Mouse (Mus musculus) kidney, adult 8-10 months (tissue): Measurements from ENCODE around the gene Wdr38.
"Not testable (repeated sequence)": the region's sequence is repeated elsewhere in the genome, so short reads cannot be mapped to it uniquely, and the experiment has no call there.

Experiments
- DNase-seq, 2 experiments: peaks; one replicate each; pipeline ENCODE4 v3.0.0; 2022

Gene Wdr38

DNA sequence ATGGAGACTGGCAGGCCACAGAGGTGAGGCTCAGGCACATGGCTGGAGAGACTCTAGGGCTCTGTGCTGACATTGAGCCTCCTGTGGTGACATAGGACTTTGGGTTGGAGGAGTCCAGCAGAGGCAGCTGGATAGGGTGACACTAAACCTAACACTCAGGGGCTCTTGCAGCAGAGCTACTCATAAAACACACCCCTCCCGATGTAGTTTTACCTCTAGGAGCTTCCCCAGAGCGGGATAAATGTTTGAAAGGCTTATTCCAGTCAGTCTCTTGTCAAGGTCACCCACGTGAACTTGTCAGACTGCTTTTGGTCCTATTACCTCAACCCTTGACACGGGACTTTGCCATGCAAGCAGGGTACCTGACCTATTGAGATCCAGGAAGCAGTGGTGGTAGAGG lies 2.1 kb downstream of the Wdr38 start:
- no peak for DNase-seq

DNA sequence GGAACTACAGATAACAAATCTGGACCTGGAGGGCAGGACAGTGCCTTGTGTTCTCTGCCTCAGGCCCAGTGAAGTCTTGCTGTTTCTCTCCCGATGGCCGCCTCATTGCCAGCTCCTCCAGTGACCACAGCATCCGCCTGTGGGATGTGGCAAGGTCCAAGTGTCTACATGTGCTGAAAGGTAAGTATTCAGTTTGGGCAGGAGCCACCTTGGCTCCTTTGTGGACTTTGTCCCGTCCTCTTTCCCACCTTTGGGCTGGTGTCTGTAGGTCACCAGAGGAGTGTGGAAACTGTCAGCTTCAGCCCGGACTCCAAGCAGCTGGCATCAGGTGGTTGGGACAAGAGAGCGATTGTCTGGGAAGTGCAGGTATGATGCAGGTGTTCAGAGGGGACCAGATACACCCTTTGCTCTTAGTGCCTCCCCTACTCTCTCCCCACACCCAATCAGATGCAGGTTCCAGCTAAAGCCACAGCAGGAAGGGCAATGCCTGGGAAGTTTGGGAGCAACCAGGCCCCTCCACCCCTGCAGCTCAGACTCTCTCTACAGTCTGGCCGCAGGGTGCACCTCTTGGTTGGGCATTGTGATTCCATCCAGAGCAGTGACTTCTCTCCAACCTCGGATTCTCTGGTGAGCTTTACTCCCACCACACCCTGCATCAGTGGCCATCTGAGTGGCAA lies 2.8 kb downstream of the Wdr38 start:
- DNase-seq = peak; percentile 58 to 60

DNA sequence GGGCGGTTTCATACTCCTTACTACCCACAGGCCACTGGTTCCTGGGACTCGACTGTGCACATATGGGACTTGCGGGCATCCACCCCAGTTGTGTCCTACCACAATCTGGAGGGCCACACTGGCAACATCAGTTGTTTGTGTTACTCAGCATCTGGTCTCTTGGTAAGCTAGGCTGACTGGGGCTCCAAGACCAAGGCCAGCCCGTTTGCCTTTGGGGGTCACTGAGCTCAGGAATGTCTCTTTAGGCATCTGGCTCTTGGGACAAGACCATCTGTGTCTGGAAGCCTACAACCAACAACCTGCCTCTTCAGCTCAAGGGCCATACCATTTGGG lies 3.3 kb downstream of the Wdr38 start:
- no peak for DNase-seq

DNA sequence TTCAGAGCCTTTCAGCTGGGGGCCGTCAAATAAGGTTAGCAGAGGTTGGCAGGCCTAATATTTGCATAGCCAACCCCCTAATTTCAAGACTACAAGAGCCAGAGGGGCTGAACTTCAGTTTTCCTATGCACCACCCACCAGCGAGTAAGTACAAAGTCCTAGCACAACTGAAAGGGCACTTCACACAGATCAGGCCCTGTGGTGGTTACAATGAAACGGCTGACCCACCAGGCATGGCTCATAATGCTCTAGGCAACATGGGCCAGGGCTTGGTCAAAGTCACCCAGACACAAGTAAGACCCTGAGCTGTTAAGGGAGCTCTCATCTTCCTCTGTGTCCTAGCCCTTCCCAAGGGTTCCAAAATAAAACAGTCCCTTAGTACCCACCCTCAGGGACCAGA lies 4.6 kb downstream of the Wdr38 start:
- peak in 1 of 2 experiments; percentile 37 for DNase-seq

DNA sequence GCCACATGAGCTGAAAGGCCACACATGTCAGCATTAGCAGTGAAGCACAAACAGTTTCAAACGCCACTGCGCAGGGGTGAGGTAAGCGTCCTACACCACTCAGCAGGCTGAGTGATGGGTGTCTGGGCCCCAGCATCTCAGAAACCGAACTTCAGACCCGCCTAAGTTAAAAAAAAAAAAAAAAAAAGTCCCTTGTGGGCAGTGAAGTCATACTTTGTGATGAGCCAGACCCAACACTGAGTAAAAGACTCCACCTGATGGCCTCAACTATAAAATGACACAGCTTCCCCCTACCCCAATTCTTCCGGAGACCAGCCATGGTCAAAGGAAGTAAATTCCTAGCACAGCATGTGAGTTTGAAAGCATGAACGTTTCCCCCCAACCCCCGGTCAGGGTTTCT lies 5.8 kb downstream of the Wdr38 start:
- DNase-seq = no peak

DNA sequence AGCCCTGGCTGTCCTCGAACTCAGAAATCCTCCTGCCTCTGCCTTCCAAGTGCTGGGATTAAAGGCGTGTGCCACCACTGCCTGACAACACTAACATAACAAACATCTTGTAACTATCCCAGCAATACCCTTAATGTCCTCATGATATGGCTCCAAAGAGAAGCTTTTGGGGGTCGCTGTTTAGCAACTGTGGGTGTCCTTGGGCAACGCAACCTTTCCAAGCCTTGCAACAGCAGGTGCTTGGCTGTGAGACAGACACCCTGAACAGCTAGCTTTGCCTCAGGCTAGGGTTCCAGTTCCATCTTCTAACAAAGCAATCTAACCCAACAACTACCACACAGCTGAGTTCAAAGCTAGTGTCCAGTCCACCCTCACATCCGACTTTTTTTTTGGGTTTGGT lies 6.2 kb downstream of the Wdr38 start:
- no peak for DNase-seq

DNA sequence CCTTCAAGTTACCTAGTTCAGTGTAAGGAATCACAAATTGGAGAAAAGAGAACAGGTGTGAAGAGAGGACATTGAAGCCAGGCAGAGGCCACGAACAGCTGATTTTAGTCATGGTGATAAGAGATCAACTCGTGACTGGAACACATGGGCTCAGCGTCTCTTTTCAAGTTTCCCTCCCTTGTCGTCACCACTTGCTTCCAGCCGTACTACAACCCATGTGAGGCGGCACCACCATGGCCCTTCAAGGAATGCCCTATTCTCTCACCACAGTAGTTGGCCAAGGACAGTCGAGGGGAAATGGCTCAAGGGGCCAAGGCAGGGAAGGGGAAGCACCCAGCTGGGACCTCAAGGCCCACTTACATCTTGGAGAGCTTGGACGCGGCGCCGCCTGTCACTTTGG lies 7.1 kb downstream of the Wdr38 start:
- peak in 1 of 2 experiments; percentile 28 for DNase-seq

DNA sequence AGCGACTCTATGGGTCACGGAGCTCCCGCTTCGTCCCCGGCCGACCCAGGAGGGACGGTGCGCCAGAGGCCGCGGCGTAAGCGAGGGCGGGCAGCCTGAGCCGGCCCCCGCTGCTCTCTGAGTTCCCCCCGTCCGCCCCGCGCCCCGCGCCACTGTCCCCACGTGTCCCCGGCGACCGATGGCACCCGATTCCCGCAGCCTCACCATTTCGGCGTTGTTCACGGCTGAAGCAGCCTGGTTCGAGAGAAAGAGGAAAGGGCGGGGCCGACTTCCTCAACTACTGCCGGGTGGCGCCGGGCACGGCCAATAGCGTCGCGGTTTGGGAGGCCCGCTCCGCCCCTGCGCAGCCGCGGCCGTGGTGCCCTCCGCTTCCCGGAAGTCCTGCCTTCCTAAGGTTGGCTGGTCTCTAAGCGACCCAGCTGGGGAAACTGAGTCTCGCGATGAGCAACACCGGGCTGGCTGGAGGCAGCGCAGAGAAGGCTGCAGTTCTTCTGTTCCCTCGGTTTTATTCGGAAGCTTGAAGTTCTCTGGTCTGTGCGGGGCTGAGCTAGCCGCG lies 7.7 kb downstream of the Wdr38 start, which contains the start of gene Arpc5l:
Arpc5l (plus strand) TSS at position 469 of the 556 bp plus-strand sequence.
- DNase-seq = peak; percentile 89 to 92

DNA sequence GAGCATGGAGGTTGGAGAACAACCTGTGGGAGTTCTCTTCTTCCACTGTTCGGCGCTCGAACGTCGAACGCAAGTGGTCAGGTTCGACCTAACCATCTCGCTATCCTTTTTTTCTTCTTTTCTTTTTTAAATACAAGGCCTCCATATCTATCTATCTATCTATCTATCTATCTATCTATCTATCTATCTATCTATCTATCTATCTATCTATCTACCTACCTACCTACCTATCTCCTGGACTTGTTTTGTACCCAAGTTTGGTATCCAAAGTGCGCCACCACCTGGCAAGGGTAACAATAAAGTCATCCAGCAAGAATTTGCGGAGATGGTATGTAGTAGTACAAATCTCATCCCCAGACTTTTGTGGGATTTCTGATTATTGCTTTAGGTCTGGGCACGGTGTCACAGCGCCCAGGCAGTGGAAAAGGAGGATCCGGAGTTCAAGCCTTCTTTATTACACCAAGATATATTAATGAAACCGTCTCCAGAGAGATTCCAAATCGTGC lies 8.4 kb downstream of the Wdr38 start, which contains the start of gene Rpl35:
Rpl35 (minus strand) TSS at position 51 of the 506 bp plus-strand sequence.
- DNase-seq = peak in 1 of 2 experiments; percentile 71

DNA sequence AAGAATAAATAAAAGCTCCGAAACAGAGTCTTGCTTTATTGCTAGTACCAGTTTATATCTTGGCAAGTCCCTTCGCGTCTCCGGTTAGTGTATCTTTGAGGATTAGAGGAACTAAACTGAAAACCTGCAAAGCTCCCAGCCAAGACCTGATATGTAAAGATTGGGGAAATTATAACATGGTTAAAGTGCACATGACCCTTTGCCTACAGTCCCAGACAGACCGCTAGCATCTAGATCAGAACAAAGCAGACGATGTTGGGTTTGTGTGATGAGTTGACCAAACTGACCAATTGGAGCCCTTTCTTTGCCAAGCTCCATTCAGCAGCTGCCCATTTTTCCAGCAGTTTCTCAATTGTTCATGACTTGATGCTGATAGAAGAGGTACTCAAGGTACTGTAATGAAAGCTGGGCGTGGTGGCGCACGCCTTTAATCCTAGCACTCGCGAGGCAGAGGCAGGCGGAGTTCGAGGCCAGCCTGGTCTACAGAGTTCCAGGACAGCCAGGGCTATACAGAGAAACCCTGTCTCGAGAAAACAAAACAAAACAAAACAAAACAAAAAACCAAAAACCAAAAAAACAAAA lies 9.0 kb downstream of the Wdr38 start:
- DNase-seq = no peak

DNA sequence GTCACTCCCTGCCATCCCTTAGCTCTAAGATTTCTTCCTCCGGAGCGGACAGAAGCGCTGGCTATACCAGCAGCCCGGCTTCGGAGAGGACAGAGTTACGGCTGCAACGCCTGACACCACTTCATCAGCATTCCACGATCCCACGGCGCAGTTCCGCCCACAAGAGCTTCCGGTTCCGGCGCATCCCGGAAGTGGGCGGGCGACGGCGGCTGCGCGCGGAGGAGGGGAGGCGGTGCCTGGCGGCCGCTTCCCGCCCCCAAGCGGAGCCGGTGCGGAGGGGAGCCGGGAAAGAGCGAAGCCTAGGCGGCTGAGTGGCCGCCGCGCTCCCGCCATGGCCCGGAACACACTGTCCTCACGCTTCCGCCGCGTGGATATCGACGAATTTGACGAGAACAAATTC lies 10.6 kb downstream of the Wdr38 start:
- peak; percentile 91 to 94 for DNase-seq

DNA sequence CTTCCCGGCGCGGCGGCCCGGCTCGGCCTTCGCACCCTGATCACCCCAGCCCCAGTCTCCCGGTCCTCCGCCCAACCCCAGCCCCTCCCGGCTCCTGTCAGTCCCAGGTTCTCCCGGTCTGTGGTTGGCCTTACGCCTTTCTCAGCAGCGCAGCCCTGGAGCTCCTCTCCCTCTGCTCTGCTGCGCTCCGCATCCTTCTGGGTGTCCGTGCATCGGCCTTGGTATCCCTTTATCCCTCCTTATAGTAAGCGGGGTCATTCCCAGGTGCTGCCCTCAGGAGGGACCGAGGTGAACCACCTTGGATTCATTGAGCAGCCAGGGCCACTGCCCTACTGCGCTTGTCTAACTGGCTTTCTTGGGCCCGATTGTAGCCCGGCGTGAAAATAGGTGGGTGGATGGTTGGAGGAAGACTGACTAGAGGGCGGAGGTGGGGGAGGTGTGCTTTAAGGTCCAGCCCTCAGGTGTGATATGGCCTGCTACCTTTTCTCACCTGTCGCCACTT lies 11.1 kb downstream of the Wdr38 start:
- no peak for DNase-seq

DNA sequence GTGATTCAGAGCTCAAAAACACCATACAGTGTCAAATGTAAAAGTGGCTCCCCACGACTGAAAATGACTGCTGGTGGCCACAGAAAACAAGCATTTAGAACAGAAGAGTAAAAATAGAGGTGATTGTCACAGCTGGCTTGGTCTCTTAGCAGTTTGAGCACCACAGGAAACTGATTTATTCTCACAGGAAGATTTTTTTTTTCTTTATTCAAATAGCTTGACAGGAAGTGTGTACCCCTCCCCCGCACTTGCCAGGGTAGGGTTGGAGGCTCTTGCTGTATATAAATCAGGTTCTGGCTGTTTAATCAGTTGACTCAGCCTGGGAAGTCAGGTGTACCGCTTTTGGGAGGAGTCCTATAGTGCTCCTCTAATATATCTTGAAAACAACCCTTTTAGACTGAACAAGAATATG lies 11.7 kb downstream of the Wdr38 start:
- DNase-seq = peak in 1 of 2 experiments; percentile 23

DNA sequence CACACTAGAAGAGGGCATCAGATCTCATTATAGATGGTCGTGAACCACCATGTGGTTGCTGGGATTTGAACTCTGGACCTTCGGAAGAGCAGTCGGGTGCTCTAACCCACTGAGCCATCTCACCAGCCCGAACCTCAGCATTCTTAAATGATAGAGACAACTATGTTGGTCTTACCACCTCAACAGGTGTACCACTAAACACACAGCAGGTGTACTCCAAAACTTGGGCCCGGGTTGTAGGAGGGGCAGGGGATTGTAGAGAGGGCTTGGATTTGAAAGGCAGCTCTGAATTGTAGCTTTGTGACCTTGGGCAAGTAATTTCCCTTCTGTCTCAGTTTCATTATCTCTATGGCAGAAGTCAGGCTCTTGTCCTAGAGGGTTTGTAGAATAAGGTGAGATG lies 12.9 kb downstream of the Wdr38 start:
- DNase-seq = not testable (repeated sequence)

DNA sequence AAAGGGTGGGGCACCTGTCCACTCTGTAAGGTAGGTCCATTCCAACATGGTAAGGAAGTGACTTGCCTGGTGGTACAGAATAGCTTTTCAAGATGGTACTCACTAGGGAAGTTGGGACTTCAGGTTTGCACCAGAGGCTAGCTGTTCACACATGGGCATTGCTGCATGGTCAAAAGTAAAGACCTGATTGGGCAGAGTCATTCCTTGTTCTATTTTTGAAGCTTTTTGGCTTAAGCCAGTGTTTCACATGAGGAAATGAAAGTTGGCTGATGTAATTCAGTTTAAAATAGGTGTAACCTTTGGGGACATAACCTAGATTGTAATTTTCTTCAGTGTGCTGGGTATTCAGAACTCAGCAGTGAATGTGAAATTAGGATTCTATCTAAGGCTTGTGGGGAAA lies 14.0 kb downstream of the Wdr38 start:
- DNase-seq = no peak

DNA sequence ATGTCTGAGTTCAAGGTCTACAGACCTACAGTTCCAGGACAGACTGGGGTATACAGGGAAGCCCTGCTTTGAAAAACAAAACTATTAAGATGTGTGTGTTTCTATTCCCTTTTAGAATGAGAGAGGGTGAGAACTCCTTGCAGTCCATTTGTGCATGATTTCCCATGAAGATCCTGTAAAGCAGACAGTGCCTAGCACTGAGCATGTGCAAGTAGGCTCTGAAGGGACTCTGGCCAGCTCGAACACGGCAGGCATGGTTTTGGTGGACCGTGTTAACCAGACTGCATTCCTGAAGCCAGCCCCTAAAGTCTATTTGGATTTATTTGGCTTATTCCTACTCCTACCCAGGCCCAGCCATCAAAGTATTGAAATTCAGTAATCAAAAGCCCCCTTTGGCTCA lies 14.7 kb downstream of the Wdr38 start:
- DNase-seq = no peak

DNA sequence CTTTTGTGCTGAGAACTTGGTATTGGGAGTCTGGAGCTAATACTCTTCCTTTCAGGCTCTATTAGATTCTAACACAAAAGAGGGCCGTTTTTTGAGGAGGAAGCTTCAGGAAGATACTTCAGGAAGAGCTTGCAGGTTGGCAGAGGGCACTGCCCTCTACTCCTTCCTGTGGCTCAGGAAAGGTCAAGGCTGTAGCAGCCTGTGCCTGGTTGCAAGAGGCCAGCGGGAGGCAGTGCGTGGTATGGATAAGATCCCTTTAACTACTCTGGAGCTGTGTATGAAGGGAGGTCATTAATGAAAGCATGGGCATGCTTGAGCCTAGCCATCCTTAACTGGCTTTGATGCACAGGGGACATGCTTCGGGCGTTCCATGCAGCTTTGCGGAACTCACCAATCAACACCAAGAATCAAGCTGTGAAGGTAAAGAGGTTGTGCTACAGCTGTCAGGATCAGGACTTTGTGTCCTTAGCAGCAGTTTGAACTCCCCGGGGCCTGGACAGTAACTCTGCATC lies 15.5 kb downstream of the Wdr38 start:
- DNase-seq = no peak

DNA sequence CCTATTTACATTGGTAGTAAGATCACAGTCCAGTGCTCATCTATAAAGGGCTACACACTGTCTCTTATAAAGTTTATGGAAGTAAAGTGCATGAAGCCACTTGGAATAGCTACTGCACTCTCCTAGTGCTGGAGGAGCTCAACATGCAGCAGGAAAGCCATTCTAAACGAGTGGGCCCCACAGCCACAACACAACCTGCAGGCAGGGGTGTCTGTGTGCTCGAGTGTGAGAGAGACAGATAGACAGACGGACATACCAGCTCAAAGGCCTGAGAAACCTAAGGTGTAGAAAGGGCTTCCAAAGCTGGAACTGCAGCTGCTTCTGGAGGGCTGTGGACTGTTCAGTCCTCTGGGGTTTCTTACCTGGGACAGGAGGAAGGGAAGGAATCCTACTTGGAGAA lies 19.3 kb downstream of the Wdr38 start:
- DNase-seq = no peak

DNA sequence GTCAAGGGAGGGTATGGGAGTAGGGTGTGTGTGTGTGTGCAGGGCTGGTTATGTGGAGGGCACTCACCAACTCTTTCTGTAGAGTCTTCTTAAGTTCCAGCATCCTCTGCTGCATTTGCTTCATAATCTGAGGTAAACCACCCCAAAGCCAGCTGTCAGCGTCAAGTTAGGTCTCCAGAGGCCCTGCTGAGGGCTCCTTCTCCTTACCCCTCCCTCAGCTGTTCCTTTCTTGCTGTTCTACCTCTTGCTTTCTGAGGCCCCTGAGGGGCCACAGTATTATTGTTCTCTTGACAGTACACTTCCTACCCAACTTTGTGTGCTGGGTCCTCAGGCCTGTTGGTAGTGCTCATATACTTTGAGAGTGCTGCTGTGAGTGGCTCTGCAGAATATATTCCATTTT lies 22.7 kb downstream of the Wdr38 start:
- no peak for DNase-seq

DNA sequence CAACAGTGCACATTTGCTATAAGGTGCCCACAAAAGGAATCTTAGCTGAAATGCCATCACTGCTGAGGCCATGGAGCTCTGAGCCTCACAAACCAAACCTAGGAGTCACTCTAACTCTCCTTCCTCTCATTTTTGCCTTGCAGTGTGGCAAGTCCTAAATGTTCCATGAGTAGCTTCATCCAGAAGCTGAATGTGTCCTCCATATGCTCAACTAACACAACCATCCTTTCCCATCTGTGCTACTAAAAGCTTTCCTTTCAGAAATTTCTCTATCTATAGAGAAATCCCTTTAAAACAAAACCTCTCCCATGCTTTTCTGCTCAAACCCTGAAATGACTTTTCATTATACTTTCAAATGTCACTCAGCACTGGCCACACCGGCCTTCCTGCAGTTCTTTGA lies 34.3 kb downstream of the Wdr38 start:
- no peak for DNase-seq

DNA sequence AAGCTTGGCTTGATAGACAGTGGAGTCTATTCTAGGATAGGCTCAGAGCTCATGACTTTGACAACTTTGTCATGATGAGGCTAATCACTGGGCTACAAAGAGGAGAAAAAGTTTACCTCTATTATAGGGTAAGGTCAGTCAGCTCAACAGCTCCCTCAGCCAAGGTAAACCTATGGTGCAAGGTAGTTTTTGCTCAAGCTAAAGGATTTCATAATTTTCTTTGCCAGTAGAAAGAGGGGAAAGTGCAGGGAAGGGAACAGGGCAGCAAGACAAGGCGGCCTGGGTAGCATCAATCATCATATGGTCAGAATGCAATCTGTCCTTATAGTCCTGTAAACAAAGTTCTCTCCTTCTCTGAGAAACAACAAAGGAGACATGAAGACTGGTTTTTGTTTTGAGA lies 42.9 kb downstream of the Wdr38 start:
- no peak for DNase-seq

DNA sequence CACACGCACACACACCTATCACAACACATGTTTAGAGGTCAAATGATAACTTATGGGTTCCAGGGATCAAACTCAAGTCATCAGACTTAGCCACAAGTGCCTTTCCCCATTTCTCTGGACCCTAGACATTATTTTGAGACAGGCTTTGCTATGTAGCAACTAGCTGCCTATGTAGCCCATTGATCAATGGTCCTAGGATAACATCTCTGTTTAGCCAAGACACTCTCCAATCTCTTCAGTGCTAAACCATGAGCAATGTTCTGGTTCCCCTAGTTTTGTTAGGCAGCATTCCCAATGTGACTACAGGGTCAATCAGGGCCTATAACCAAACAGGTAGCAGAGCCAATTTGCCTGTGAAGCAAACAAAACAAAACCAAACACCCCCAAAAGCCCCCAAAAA lies 51.2 kb downstream of the Wdr38 start:
- no peak for DNase-seq
